Mouse (Mus musculus) left cerebral cortex, adult 9 months (tissue): ENCODE results near the gene Med6.
"Not testable (repeated sequence)": the region's sequence is repeated elsewhere in the genome, so short reads cannot be mapped to it uniquely, and the experiment has no call there.

Source experiments
- DNase-seq, 2 experiments: peaks; one replicate each; pipeline ENCODE4 v3.0.0; 2022; ENCODE audit warnings: low spot score in 2 of 2

Med6 gene

GRCm38 (mm10) chr12:81549286-81549685, 45.5 kb downstream of the Med6 start:
- no peak for DNase-seq

- DNase-seq: no peak
These were observed 47.6 kb downstream of the Med6 start for GRCm38 (mm10) chr12:81547163-81547562.

GRCm38 (mm10) chr12:81533029-81533419, 61.8 kb downstream of the Med6 start:
- DNase-seq: no peak

GRCm38 (mm10) chr12:81532316-81533028, 62.3 kb downstream of the Med6 start, which contains the start of the genes Gm20498 and Synj2bp:
TSS of gene Gm20498 (minus strand) at chr12:81532905.
TSS of gene Synj2bp (minus strand) at chr12:81532911.
- peak; percentile 58 to 88 for DNase-seq

GRCm38 (mm10) chr12:81530587-81530986, 64.2 kb downstream of the Med6 start:
- DNase-seq: not testable (repeated sequence)
